Mouse (Mus musculus): ENCODE data around the gene Dnaja4. TPM values are rescaled to one million over a fixed set of nuclear protein-coding genes. Genes with fewer than 3 reads are reported as not detected.

Dnaja4 gene
- polyA plus RNA-seq, 1 experiment from 2014 or later, result 3.7 TPM

- H3K4me1 ChIP-seq (ENCODE audit: control insufficient read depth, insufficient read depth, low read length), result peaks cover 20% of the 10 kb centered on the region
- peak overlapping the region; percentile 39 for H3K27ac ChIP-seq (ENCODE audit: low read depth, low read length)
- no peak overlapping the region for H3K4me3 ChIP-seq (ENCODE audit: low read depth, low read length)
- no peaks in the 10 kb centered on the region for H3K9me3 ChIP-seq (ENCODE audit: control insufficient read depth, low read length)
- H3K4me2 ChIP-seq (ENCODE audit: low read depth), result peak overlapping the region; percentile 2; the same call in 1 of the 2 replicates
- DNase-seq (ENCODE audit: low spot score), result peak; percentile 67
- no peak overlapping the region for H3K9ac ChIP-seq (ENCODE audit: low read length)
- peak; percentile 67 for ATAC-seq (ENCODE audit: insufficient read depth, low FRiP score, low TSS enrichment)
- 5% methylated on average over 21 of the region's 21 CpGs for WGBS
- H3K36me3 ChIP-seq (ENCODE audit: control insufficient read depth, insufficient read depth, low read length), result no peaks in the 10 kb centered on the region
- peaks cover 4% of the 10 kb centered on the region; the same call in 1 of the 2 replicates for H3K27me3 ChIP-seq (ENCODE audit: control insufficient read depth, insufficient read depth, low read length)
Observed at GRCm38 (mm10) chr9:54752201-54752943, 53.7 kb downstream of the Dnaja4 start.

GRCm38 (mm10) chr9:54752944-54753295 is 54.2 kb downstream of the Dnaja4 start:
- Histone ChIP-seq H3K9ac (ENCODE audit: low read length) (no peak overlapping the region), H3K9me3 (ENCODE audit: control insufficient read depth, low read length) (no peaks in the 10 kb centered on the region), H3K27me3 (ENCODE audit: control insufficient read depth, insufficient read depth, low read length) (peaks cover 4% of the 10 kb centered on the region; the same call in 1 of the 2 replicates), H3K4me2 (ENCODE audit: low read depth) (peak overlapping the region; percentile 2; the same call in 1 of the 2 replicates), H3K4me1 (ENCODE audit: control insufficient read depth, insufficient read depth, low read length) (peaks cover 20% of the 10 kb centered on the region), H3K4me3 (ENCODE audit: low read depth, low read length) (no peak overlapping the region), H3K36me3 (ENCODE audit: control insufficient read depth, insufficient read depth, low read length) (no peaks in the 10 kb centered on the region), H3K27ac (ENCODE audit: low read depth, low read length) (peak overlapping the region; percentile 39)
- DNase-seq (ENCODE audit: low spot score), result no peak
- peak; percentile 40; the same call in 1 of the 2 replicates for ATAC-seq (ENCODE audit: insufficient read depth, low FRiP score, low TSS enrichment)
- WGBS, result 19% methylated on average over 11 of the region's 11 CpGs

- Histone ChIP-seq H3K4me1 (ENCODE audit: control insufficient read depth, insufficient read depth, low read length) (peaks cover 9% of the 10 kb centered on the region), H3K27me3 (ENCODE audit: control insufficient read depth, insufficient read depth, low read length) (peaks cover 11% of the 10 kb centered on the region), H3K27ac (ENCODE audit: low read depth, low read length) (no peak overlapping the region), H3K9me3 (ENCODE audit: control insufficient read depth, low read length) (no peaks in the 10 kb centered on the region), H3K4me2 (ENCODE audit: low read depth) (no peak overlapping the region), H3K36me3 (ENCODE audit: control insufficient read depth, insufficient read depth, low read length) (no peaks in the 10 kb centered on the region), H3K9ac (ENCODE audit: low read length) (peak overlapping the region; percentile 18; the same call in 1 of the 2 replicates), H3K4me3 (ENCODE audit: low read depth, low read length) (no peak overlapping the region)
- ATAC-seq (ENCODE audit: insufficient read depth, low FRiP score, low TSS enrichment), result no peak
- DNase-seq (ENCODE audit: low spot score), result peak; percentile 32
- WGBS, result 20% methylated on average over 6 of the region's 6 CpGs
Observed at GRCm38 (mm10) chr9:54759592-54759991, 60.9 kb downstream of the Dnaja4 start.

GRCm38 (mm10) chr9:54764091-54764490 is 65.4 kb downstream of the Dnaja4 start:
- no peak overlapping the region for H3K9ac ChIP-seq (ENCODE audit: low read length)
- no peaks in the 10 kb centered on the region for H3K36me3 ChIP-seq (ENCODE audit: control insufficient read depth, insufficient read depth, low read length)
- H3K9me3 ChIP-seq (ENCODE audit: control insufficient read depth, low read length), result no peaks in the 10 kb centered on the region
- ATAC-seq (ENCODE audit: insufficient read depth, low FRiP score, low TSS enrichment), result no peak
- peaks cover 24% of the 10 kb centered on the region for H3K27me3 ChIP-seq (ENCODE audit: control insufficient read depth, insufficient read depth, low read length)
- peaks cover 23% of the 10 kb centered on the region for H3K4me1 ChIP-seq (ENCODE audit: control insufficient read depth, insufficient read depth, low read length)
- peak overlapping the region; percentile 69 for H3K4me2 ChIP-seq (ENCODE audit: low read depth)
- no peak for DNase-seq (ENCODE audit: low spot score)
- peak overlapping the region; percentile 41 for H3K4me3 ChIP-seq (ENCODE audit: low read depth, low read length)
- H3K27ac ChIP-seq (ENCODE audit: low read depth, low read length), result no peak overlapping the region
- 19% methylated on average over 12 of the region's 12 CpGs for whole genome bisulfite sequencing

- H3K4me1 ChIP-seq (ENCODE audit: control insufficient read depth, insufficient read depth, low read length), result peaks cover 22% of the 10 kb centered on the region
- H3K27ac ChIP-seq (ENCODE audit: low read depth, low read length), result no peak within 1 kb of the TSS
- no peaks in the 10 kb centered on the region for H3K36me3 ChIP-seq (ENCODE audit: control insufficient read depth, insufficient read depth, low read length)
- peaks cover 24% of the 10 kb centered on the region for H3K27me3 ChIP-seq (ENCODE audit: control insufficient read depth, insufficient read depth, low read length)
- ATAC-seq (ENCODE audit: insufficient read depth, low FRiP score, low TSS enrichment) (peak; percentile 53; the same call in 1 of the 2 replicates), DNase-seq (ENCODE audit: low spot score) (peak; percentile 75)
- H3K9me3 ChIP-seq (ENCODE audit: control insufficient read depth, low read length), result no peaks in the 10 kb centered on the region
- H3K9ac ChIP-seq (ENCODE audit: low read length), result peak within 1 kb of the TSS; percentile 53
- WGBS, result under 1% methylated on average over 45 of the region's 45 CpGs
- H3K4me2 ChIP-seq (ENCODE audit: low read depth), result peak within 1 kb of the TSS; percentile 69
- peak within 1 kb of the TSS; percentile 41 for H3K4me3 ChIP-seq (ENCODE audit: low read depth, low read length)
Observed at GRCm38 (mm10) chr9:54764561-54765217, 66.0 kb downstream of the Dnaja4 start, which contains the start of gene Crabp1. Gene Crabp1, plus strand, starts transcription at chr9:54764748.

GRCm38 (mm10) chr9:54765336-54766085 is 66.8 kb downstream of the Dnaja4 start:
- no peaks in the 10 kb centered on the region for H3K9me3 ChIP-seq (ENCODE audit: control insufficient read depth, low read length)
- H3K4me3 ChIP-seq (ENCODE audit: low read depth, low read length), result peak overlapping the region; percentile 41
- H3K4me1 ChIP-seq (ENCODE audit: control insufficient read depth, insufficient read depth, low read length), result peaks cover 26% of the 10 kb centered on the region
- peak overlapping the region; percentile 69 for H3K4me2 ChIP-seq (ENCODE audit: low read depth)
- H3K9ac ChIP-seq (ENCODE audit: low read length), result peak overlapping the region; percentile 53
- ATAC-seq (ENCODE audit: insufficient read depth, low FRiP score, low TSS enrichment), result no peak
- no peak overlapping the region for H3K27ac ChIP-seq (ENCODE audit: low read depth, low read length)
- DNase-seq (ENCODE audit: low spot score), result peak; percentile 63
- peaks cover 24% of the 10 kb centered on the region for H3K27me3 ChIP-seq (ENCODE audit: control insufficient read depth, insufficient read depth, low read length)
- under 1% methylated on average over 41 of the region's 41 CpGs for WGBS
- H3K36me3 ChIP-seq (ENCODE audit: control insufficient read depth, insufficient read depth, low read length), result no peaks in the 10 kb centered on the region

Small RNAs within 50 kb of the gene (microRNA-seq; reads per million reads assigned to microRNA genes)
- gene Mir5710, result not detected

Other genes starting within 250 kb of the Dnaja4 start
- gene Dmxl2, start 197.2 kb upstream of the Dnaja4 start, polyA plus RNA-seq (2014; fragmentation: Nextera tagmentation; extraction: Ambion mirVana), result 19.3 and 19.8 TPM in 2 replicates
- not detected in 2 replicates for gene Sh2d7, start 159.9 kb upstream of the Dnaja4 start, polyA plus RNA-seq (2014; fragmentation: Nextera tagmentation; extraction: Ambion mirVana)
- 17.3 and 18.7 TPM in 2 replicates for gene Cib2, start 138.7 kb upstream of the Dnaja4 start, polyA plus RNA-seq (2014; fragmentation: Nextera tagmentation; extraction: Ambion mirVana)
- 114 and 118 TPM in 2 replicates for gene Idh3a, start 112.5 kb upstream of the Dnaja4 start, polyA plus RNA-seq (2014; fragmentation: Nextera tagmentation; extraction: Ambion mirVana)
- gene Acsbg1, start 37.0 kb upstream of the Dnaja4 start, polyA plus RNA-seq (2014; fragmentation: Nextera tagmentation; extraction: Ambion mirVana), result 7.2 and 7.7 TPM in 2 replicates
- gene Wdr61, start 35.6 kb downstream of the Dnaja4 start, polyA plus RNA-seq (2014; fragmentation: Nextera tagmentation; extraction: Ambion mirVana), result 145 and 147 TPM in 2 replicates
- gene Crabp1, start 65.9 kb downstream of the Dnaja4 start, polyA plus RNA-seq (2014; fragmentation: Nextera tagmentation; extraction: Ambion mirVana), result 719 and 730 TPM in 2 replicates
- gene Ireb2, start 164.9 kb downstream of the Dnaja4 start, polyA plus RNA-seq (2014; fragmentation: Nextera tagmentation; extraction: Ambion mirVana), result 69.3 and 69.9 TPM in 2 replicates
- gene Hykk, start 218.4 kb downstream of the Dnaja4 start, polyA plus RNA-seq (2014; fragmentation: Nextera tagmentation; extraction: Ambion mirVana), result 4.8 and 5.1 TPM in 2 replicates